Mouse (Mus musculus) retina, postnatal 7 days (tissue): ENCODE results near the gene Kat2b.
"Not testable (repeated sequence)": the region's sequence is repeated elsewhere in the genome, so short reads cannot be mapped to it uniquely, and the experiment has no call there.

Experiments used
- DNase-seq: peaks from one replicate; pipeline ENCODE4 v3.0.0-alpha.2; 2012; ENCODE audit warnings: low read depth, low spot score

Kat2b gene

GRCm38 (mm10) chr17:53566161-53566918 is at the start of gene Kat2b:
Gene Kat2b (plus strand): TSS chr17:53566861.
- no peak for DNase-seq

- DNase-seq: no peak
These were observed 47.3 kb upstream of the Kat2b start for GRCm38 (mm10) chr17:53519364-53519763.

- no peak for DNase-seq
These were observed 46.2 kb upstream of the Kat2b start for GRCm38 (mm10) chr17:53520509-53520908.

- no peak for DNase-seq
These were observed 38.6 kb upstream of the Kat2b start for GRCm38 (mm10) chr17:53528034-53528433.

- no peak for DNase-seq
These were observed 35.5 kb upstream of the Kat2b start for GRCm38 (mm10) chr17:53531160-53531559.

GRCm38 (mm10) chr17:53532425-53532824 is 34.2 kb upstream of the Kat2b start:
- no peak for DNase-seq

- DNase-seq: not testable (repeated sequence)
These were observed 27.3 kb upstream of the Kat2b start, which contains the start of gene Pp2d1 for GRCm38 (mm10) chr17:53539351-53539750. Gene Pp2d1 (minus strand): TSS chr17:53539451.

- no peak for DNase-seq
These were observed 24.1 kb upstream of the Kat2b start for GRCm38 (mm10) chr17:53542536-53542935.

GRCm38 (mm10) chr17:53543591-53544324 is 22.9 kb upstream of the Kat2b start:
- DNase-seq: peak; percentile 8

GRCm38 (mm10) chr17:53551306-53552299 is 15.1 kb upstream of the Kat2b start:
- DNase-seq: no peak

- DNase-seq: no peak
These were observed 12.6 kb upstream of the Kat2b start for GRCm38 (mm10) chr17:53554088-53554487.

- DNase-seq: no peak
These were observed 11.8 kb upstream of the Kat2b start for GRCm38 (mm10) chr17:53554813-53555212.

- no peak for DNase-seq
These were observed 9.2 kb upstream of the Kat2b start for GRCm38 (mm10) chr17:53557443-53557842.

- no peak for DNase-seq
These were observed 7.0 kb upstream of the Kat2b start for GRCm38 (mm10) chr17:53559646-53560045.

- DNase-seq: no peak
These were observed 5.1 kb upstream of the Kat2b start for GRCm38 (mm10) chr17:53561458-53562029.

- no peak for DNase-seq
These were observed 1.8 kb upstream of the Kat2b start for GRCm38 (mm10) chr17:53564837-53565236.

GRCm38 (mm10) chr17:53566919-53567345 is 271 bp downstream of the Kat2b start:
- no peak for DNase-seq

- DNase-seq: no peak
These were observed 863 bp downstream of the Kat2b start for GRCm38 (mm10) chr17:53567346-53568101.

GRCm38 (mm10) chr17:53568118-53568517 is 1.5 kb downstream of the Kat2b start:
- no peak for DNase-seq

- DNase-seq: no peak
These were observed 2.2 kb downstream of the Kat2b start for GRCm38 (mm10) chr17:53568734-53569386.
